Mouse (Mus musculus) testis, adult 2 months (tissue): ENCODE data around the gene Ptpn18. TPM values are rescaled to one million over a fixed set of nuclear protein-coding genes. Genes with fewer than 3 reads are reported as not detected.
A peak's percentile ranks its signal among the peaks of the same experiment; 100 is the strongest.
"Not testable (repeated sequence)": the region's sequence is repeated elsewhere in the genome, so short reads cannot be mapped to it uniquely, and the experiment has no call there.

ENCODE experiments used
- H3K27ac ChIP-seq: fragments of 200-500 bp; 2 replicates; pipeline ENCODE4 v1.5.1; 2012; ENCODE audit warnings: low read depth, low read length; ENCODE audit not compliant: control insufficient read depth, insufficient read depth
- H3K27me3 ChIP-seq: fragments of 200-500 bp; 2 replicates; pipeline ENCODE4 v1.6.1; 2012; ENCODE audit warnings: mild to moderate bottlenecking, low read length, moderate library complexity; ENCODE audit not compliant: control insufficient read depth, insufficient read depth
- H3K36me3 ChIP-seq: fragments of 200-500 bp; 2 replicates; pipeline ENCODE4 v1.6.1; 2012; ENCODE audit warnings: mild to moderate bottlenecking, low read length; ENCODE audit not compliant: control insufficient read depth, insufficient read depth
- H3K4me1 ChIP-seq: fragments of 200-500 bp; 2 replicates; pipeline ENCODE4 v1.6.1; 2012; ENCODE audit warnings: low read length; ENCODE audit not compliant: control insufficient read depth, insufficient read depth
- H3K4me3 ChIP-seq: fragments of 200-500 bp; 2 replicates; pipeline ENCODE4 v1.5.1; 2012; ENCODE audit warnings: low read depth, mild to moderate bottlenecking, low read length, moderate library complexity, mixed read lengths; ENCODE audit not compliant: control insufficient read depth
- CTCF ChIP-seq: fragments of 200-500 bp; IDR thresholded peaks from 2 replicates; pipeline ENCODE4 v1.5.1; 2012; ENCODE audit warnings: low read depth, mild to moderate bottlenecking, inconsistent platforms, low read length, moderate library complexity; ENCODE audit not compliant: control insufficient read depth, insufficient read depth, insufficient replicate concordance
- POLR2A ChIP-seq: fragments of 200-500 bp; IDR thresholded peaks from 2 replicates; pipeline ENCODE4 v1.6.1; 2012; ENCODE audit warnings: low read depth, mild to moderate bottlenecking, inconsistent platforms, low read length, moderate library complexity; ENCODE audit not compliant: control insufficient read depth
- polyA plus RNA-seq: library from polyadenylated mRNA; depleted of rRNA; stranded (reverse); fragments of >200 nt; gene quantifications from 2 replicates; pipeline ENCODE4 v1.2.3, GENCODE M21; 2012

The Ptpn18 gene
- polyA plus RNA-seq, 1 experiment: 1.9 TPM

GRCm38 (mm10) chr1:34505307-34505706 is 45.7 kb downstream of the Ptpn18 start:
- peaks cover 2% of the 10 kb centered on the region for H3K4me1 ChIP-seq
- H3K27me3 ChIP-seq: no peaks in the 10 kb centered on the region
- no peak overlapping the region for H3K4me3 ChIP-seq
- no peak for TF ChIP-seq POLR2A
- no peak for TF ChIP-seq CTCF
- no peak overlapping the region for H3K27ac ChIP-seq
- H3K36me3 ChIP-seq: no peaks in the 10 kb centered on the region

GRCm38 (mm10) chr1:34505970-34506551 is 46.5 kb downstream of the Ptpn18 start:
- H3K4me3 ChIP-seq: no peak overlapping the region
- TF ChIP-seq POLR2A: no peak
- no peak for TF ChIP-seq CTCF
- H3K4me1 ChIP-seq: peaks cover 5% of the 10 kb centered on the region

GRCm38 (mm10) chr1:34507986-34508385 is 48.4 kb downstream of the Ptpn18 start:
- no peaks in the 10 kb centered on the region for H3K36me3 ChIP-seq
- H3K4me1 ChIP-seq: peaks cover 5% of the 10 kb centered on the region
- no peaks in the 10 kb centered on the region for H3K27me3 ChIP-seq
- TF ChIP-seq POLR2A: no peak
- H3K27ac ChIP-seq: no peak overlapping the region
- no peak overlapping the region for H3K4me3 ChIP-seq

More at GRCm38 (mm10) chr1:34505970-34506551, 46.5 kb downstream of the Ptpn18 start:
- H3K27me3 ChIP-seq: no peaks in the 10 kb centered on the region
- no peak overlapping the region for H3K27ac ChIP-seq
- no peaks in the 10 kb centered on the region for H3K36me3 ChIP-seq

- H3K27me3 ChIP-seq: no peaks in the 10 kb centered on the region
- peak overlapping the region; percentile 63 for H3K4me3 ChIP-seq
- H3K36me3 ChIP-seq: no peaks in the 10 kb centered on the region
- TF ChIP-seq POLR2A (no peak), CTCF (no peak)
- no peak overlapping the region for H3K27ac ChIP-seq
- H3K4me1 ChIP-seq: peaks cover 5% of the 10 kb centered on the region
These were observed 51.0 kb downstream of the Ptpn18 start for GRCm38 (mm10) chr1:34510575-34510981.

- Histone ChIP-seq H3K4me1 (peaks cover 5% of the 10 kb centered on the region), H3K4me3 (peak overlapping the region; percentile 5), H3K27ac (no peak overlapping the region), H3K27me3 (no peaks in the 10 kb centered on the region), H3K36me3 (no peaks in the 10 kb centered on the region)
- TF ChIP-seq POLR2A: no peak
- peak; percentile 97; the same call in 1 of the 2 replicates for TF ChIP-seq CTCF
These were observed 51.5 kb downstream of the Ptpn18 start for GRCm38 (mm10) chr1:34511027-34511426.

GRCm38 (mm10) chr1:34513068-34513467 is 53.5 kb downstream of the Ptpn18 start:
- peaks cover 5% of the 10 kb centered on the region for H3K4me1 ChIP-seq
- H3K4me3 ChIP-seq: no peak overlapping the region
- TF ChIP-seq CTCF (no peak), POLR2A (no peak)
- no peaks in the 10 kb centered on the region for H3K27me3 ChIP-seq
- H3K27ac ChIP-seq: no peak overlapping the region
- no peaks in the 10 kb centered on the region for H3K36me3 ChIP-seq

GRCm38 (mm10) chr1:34516595-34516994 is 57.0 kb downstream of the Ptpn18 start:
- Histone ChIP-seq H3K36me3 (no peaks in the 10 kb centered on the region), H3K27me3 (no peaks in the 10 kb centered on the region), H3K4me3 (no peak overlapping the region), H3K4me1 (no peaks in the 10 kb centered on the region), H3K27ac (no peak overlapping the region)
- TF ChIP-seq POLR2A (no peak), CTCF (no peak)

- not testable (repeated sequence) for H3K27me3 ChIP-seq, H3K36me3 ChIP-seq, H3K4me3 ChIP-seq, H3K27ac ChIP-seq, H3K4me1 ChIP-seq
These were observed 57.7 kb downstream of the Ptpn18 start for GRCm38 (mm10) chr1:34517297-34517696.

GRCm38 (mm10) chr1:34517797-34518196 is 58.2 kb downstream of the Ptpn18 start:
- H3K27ac ChIP-seq, H3K27me3 ChIP-seq, H3K4me1 ChIP-seq, H3K4me3 ChIP-seq, H3K36me3 ChIP-seq: not testable (repeated sequence)
